Mouse (Mus musculus) right cerebral cortex, postnatal 25 days (tissue): Measurements from ENCODE around the gene 4930447F04Rik.

ENCODE experiments used
- DNase-seq: peaks from one replicate; pipeline ENCODE4 v3.0.0; 2022

Gene 4930447F04Rik

GRCm38 (mm10) chrX:66304124-66304523, at the start of gene 4930447F04Rik:
Gene 4930447F04Rik (minus strand): TSS chrX:66304224.
- no peak for DNase-seq
